Mouse (Mus musculus): ENCODE results near the gene Ralb. TPM values are rescaled to one million over a fixed set of nuclear protein-coding genes. Genes with fewer than 3 reads are reported as not detected.

Gene Ralb
- polyA plus RNA-seq, 1 experiment from 2014 or later: 72.4 TPM

DNA sequence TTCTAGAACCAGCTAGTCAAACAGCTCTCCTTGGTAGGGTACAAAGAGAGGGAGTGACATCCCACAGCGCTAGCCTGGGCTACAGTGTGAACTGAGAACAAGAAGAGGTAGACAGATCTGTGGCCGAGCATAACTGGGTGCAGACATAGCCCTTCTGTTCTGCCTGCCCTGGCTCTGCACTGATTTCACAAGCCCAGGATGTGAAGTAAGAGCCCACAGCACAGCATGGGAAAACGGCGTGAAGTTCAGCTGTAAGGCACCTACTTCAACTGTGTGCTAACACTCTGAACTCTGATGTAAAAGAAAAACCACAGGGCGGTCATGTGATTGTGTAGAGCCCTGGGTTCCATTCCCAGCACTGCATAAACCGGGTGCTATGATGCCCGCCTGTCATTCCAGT is 29.9 kb downstream of the Ralb start:
- no peak for ATAC-seq
- H3K4me2 ChIP-seq (ENCODE audit: low read length): no peak overlapping the region
- H3K27ac ChIP-seq (ENCODE audit: low read depth, low read length): no peak overlapping the region
- no peak overlapping the region for H3K9ac ChIP-seq (ENCODE audit: low read depth, low read length)
- peaks cover 11% of the 10 kb centered on the region for H3K36me3 ChIP-seq (ENCODE audit: control insufficient read depth, insufficient read depth, low read length)
- H3K4me3 ChIP-seq (ENCODE audit: low read length): no peak overlapping the region
- 91% methylated on average over 7 of the region's 7 CpGs for WGBS
- no peaks in the 10 kb centered on the region for H3K9me3 ChIP-seq (ENCODE audit: control insufficient read depth, low read length)
- H3K27me3 ChIP-seq (replicated peaks; ENCODE audit: control insufficient read depth, insufficient read depth, low read length): no peaks in the 10 kb centered on the region
- H3K4me1 ChIP-seq (ENCODE audit: control insufficient read depth, insufficient read depth, low read depth, low read length): no peaks in the 10 kb centered on the region

DNA sequence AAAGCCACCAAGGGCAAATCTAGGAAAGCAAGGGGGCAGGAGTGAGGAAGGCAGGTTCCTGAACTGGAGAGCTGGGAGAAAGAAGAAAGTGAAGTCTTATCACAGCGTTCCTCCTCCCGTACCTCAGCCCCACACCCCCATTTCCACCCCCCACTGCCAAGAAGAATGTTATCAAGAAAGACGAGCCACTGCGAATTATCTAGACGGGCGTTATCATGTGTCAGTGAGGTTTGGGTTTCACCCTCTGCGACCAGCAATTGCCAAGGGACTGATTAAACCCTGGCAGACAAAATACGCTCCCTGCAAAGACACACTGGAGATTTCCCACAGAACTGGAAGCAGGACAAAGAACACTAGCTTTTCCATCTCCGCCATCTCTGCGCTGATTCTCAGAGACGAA is 31.9 kb downstream of the Ralb start:
- H3K27me3 ChIP-seq (replicated peaks; ENCODE audit: control insufficient read depth, insufficient read depth, low read length): no peaks in the 10 kb centered on the region
- H3K36me3 ChIP-seq (ENCODE audit: control insufficient read depth, insufficient read depth, low read length): peaks cover 11% of the 10 kb centered on the region
- no peak overlapping the region for H3K4me2 ChIP-seq (ENCODE audit: low read length)
- H3K9me3 ChIP-seq (ENCODE audit: control insufficient read depth, low read length): no peaks in the 10 kb centered on the region
- WGBS: 59% methylated on average over 11 of the region's 11 CpGs
- no peak overlapping the region for H3K4me3 ChIP-seq (ENCODE audit: low read length)
- no peak overlapping the region for H3K9ac ChIP-seq (ENCODE audit: low read depth, low read length)
- ATAC-seq: no peak
- no peak overlapping the region for H3K27ac ChIP-seq (ENCODE audit: low read depth, low read length)
- H3K4me1 ChIP-seq (ENCODE audit: control insufficient read depth, insufficient read depth, low read depth, low read length): no peaks in the 10 kb centered on the region

GRCm38 (mm10) chr1:119471793-119472396 is 32.7 kb downstream of the Ralb start:
- H3K9me3 ChIP-seq (ENCODE audit: control insufficient read depth, low read length): no peaks in the 10 kb centered on the region
- no peak overlapping the region for H3K27ac ChIP-seq (ENCODE audit: low read depth, low read length)
- 57% methylated on average over 14 of the region's 14 CpGs for WGBS
- H3K9ac ChIP-seq (ENCODE audit: low read depth, low read length): no peak overlapping the region
- no peak overlapping the region for H3K4me3 ChIP-seq (ENCODE audit: low read length)
- ATAC-seq: 0 out of 2 replicates have a peak, but pooled peaks have one; percentile 40
- H3K4me1 ChIP-seq (ENCODE audit: control insufficient read depth, insufficient read depth, low read depth, low read length): no peaks in the 10 kb centered on the region
- H3K27me3 ChIP-seq (replicated peaks; ENCODE audit: control insufficient read depth, insufficient read depth, low read length): no peaks in the 10 kb centered on the region
- H3K4me2 ChIP-seq (ENCODE audit: low read length): no peak overlapping the region
- peaks cover 11% of the 10 kb centered on the region; the same call in 1 of the 2 replicates for H3K36me3 ChIP-seq (ENCODE audit: control insufficient read depth, insufficient read depth, low read length)

DNA sequence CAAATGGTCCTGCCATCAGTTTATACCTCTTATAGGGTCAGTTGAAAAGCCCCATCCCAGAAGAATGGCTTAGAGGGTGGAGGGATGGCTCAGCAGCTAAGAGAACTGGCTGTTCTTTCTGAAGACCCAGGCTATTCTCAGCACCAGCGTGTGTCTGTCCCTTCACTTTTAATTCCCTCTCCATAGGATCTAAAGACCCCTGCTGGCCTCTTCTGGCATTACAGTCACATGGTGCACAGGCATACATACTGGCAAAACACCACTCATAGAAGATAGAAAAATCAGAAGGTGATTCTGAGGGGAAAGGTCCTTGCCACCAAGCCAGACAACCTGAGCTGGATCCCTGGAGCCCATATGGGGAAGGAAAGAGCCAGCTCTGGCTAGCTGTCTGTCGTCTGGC is 41.2 kb downstream of the Ralb start:
- WGBS: 52% methylated on average over 2 of the region's 2 CpGs
- no peak overlapping the region for H3K27ac ChIP-seq (ENCODE audit: low read depth, low read length)
- ATAC-seq: no peak
- no peaks in the 10 kb centered on the region for H3K36me3 ChIP-seq (ENCODE audit: control insufficient read depth, insufficient read depth, low read length)
- H3K4me1 ChIP-seq (ENCODE audit: control insufficient read depth, insufficient read depth, low read depth, low read length): no peaks in the 10 kb centered on the region
- no peaks in the 10 kb centered on the region for H3K9me3 ChIP-seq (ENCODE audit: control insufficient read depth, low read length)
- no peak overlapping the region for H3K4me3 ChIP-seq (ENCODE audit: low read length)
- H3K4me2 ChIP-seq (ENCODE audit: low read length): no peak overlapping the region
- H3K9ac ChIP-seq (ENCODE audit: low read depth, low read length): no peak overlapping the region
- H3K27me3 ChIP-seq (replicated peaks; ENCODE audit: control insufficient read depth, insufficient read depth, low read length): no peaks in the 10 kb centered on the region

- Histone ChIP-seq H3K27ac (ENCODE audit: low read depth, low read length) (no peak overlapping the region), H3K4me1 (ENCODE audit: control insufficient read depth, insufficient read depth, low read depth, low read length) (peaks cover 8% of the 10 kb centered on the region), H3K27me3 (replicated peaks; ENCODE audit: control insufficient read depth, insufficient read depth, low read length) (no peaks in the 10 kb centered on the region), H3K36me3 (ENCODE audit: control insufficient read depth, insufficient read depth, low read length) (no peaks in the 10 kb centered on the region), H3K9ac (ENCODE audit: low read depth, low read length) (no peak overlapping the region), H3K4me2 (ENCODE audit: low read length) (no peak overlapping the region), H3K4me3 (ENCODE audit: low read length) (no peak overlapping the region), H3K9me3 (ENCODE audit: control insufficient read depth, low read length) (no peaks in the 10 kb centered on the region)
- no peak for ATAC-seq
- 62% methylated on average over 2 of the region's 2 CpGs for WGBS
Measured at GRCm38 (mm10) chr1:119460062-119460461, 44.5 kb downstream of the Ralb start.

DNA sequence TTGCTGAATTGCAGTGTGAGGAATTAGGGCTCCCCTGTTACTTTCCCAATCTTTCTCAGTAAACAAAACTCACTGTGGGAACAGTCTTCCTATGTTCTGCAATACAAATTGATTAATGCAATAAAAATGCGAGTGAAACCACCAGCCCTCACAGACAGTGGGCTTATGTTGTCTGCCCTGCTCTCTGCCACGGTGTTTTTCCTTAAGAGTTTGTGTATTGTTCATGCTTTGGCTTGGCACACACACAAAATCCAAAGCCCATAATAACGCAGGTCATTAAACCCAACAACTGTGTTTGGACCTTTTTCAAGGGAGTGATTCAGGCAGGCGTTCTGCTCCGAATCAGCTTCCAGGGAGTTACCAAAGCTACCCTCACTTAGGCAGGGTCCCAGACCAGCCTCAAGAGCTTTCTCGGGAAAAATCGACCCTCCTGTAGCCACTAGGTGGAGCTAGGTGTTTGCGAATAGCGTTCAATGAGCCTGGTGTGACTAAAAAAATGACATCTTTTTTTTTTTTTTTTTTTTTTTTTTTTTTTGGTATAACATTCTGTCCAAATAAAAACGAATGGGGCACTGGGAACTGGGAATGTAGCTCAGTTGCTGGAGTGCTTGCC is 46.5 kb downstream of the Ralb start:
- 9% methylated on average over 10 of the region's 10 CpGs for WGBS
- Histone ChIP-seq H3K4me1 (ENCODE audit: control insufficient read depth, insufficient read depth, low read depth, low read length) (peaks cover 8% of the 10 kb centered on the region), H3K9ac (ENCODE audit: low read depth, low read length) (no peak overlapping the region), H3K36me3 (ENCODE audit: control insufficient read depth, insufficient read depth, low read length) (no peaks in the 10 kb centered on the region), H3K9me3 (ENCODE audit: control insufficient read depth, low read length) (no peaks in the 10 kb centered on the region), H3K4me2 (ENCODE audit: low read length) (no peak overlapping the region; the same call in 1 of the 2 replicates), H3K27ac (ENCODE audit: low read depth, low read length) (no peak overlapping the region), H3K27me3 (replicated peaks; ENCODE audit: control insufficient read depth, insufficient read depth, low read length) (peaks cover 3% of the 10 kb centered on the region; the same call in 1 of the 2 replicates), H3K4me3 (ENCODE audit: low read length) (no peak overlapping the region)
- ATAC-seq: peak; percentile 55

- peak overlapping the region; percentile 19; the same call in 1 of the 2 replicates for H3K9ac ChIP-seq (ENCODE audit: low read depth, low read length)
- WGBS: 48% methylated on average over 5 of the region's 5 CpGs
- ATAC-seq: peak; percentile 55
- H3K4me2 ChIP-seq (ENCODE audit: low read length): peak overlapping the region; percentile 33; the same call in 1 of the 2 replicates
- no peak overlapping the region for H3K4me3 ChIP-seq (ENCODE audit: low read length)
- H3K4me1 ChIP-seq (ENCODE audit: control insufficient read depth, insufficient read depth, low read depth, low read length): peaks cover 8% of the 10 kb centered on the region
- H3K27ac ChIP-seq (ENCODE audit: low read depth, low read length): no peak overlapping the region
- H3K9me3 ChIP-seq (ENCODE audit: control insufficient read depth, low read length): no peaks in the 10 kb centered on the region
- H3K27me3 ChIP-seq (replicated peaks; ENCODE audit: control insufficient read depth, insufficient read depth, low read length): peaks cover 3% of the 10 kb centered on the region; the same call in 1 of the 2 replicates
- H3K36me3 ChIP-seq (ENCODE audit: control insufficient read depth, insufficient read depth, low read length): no peaks in the 10 kb centered on the region
Measured at GRCm38 (mm10) chr1:119457528-119457855, 47.1 kb downstream of the Ralb start.

DNA sequence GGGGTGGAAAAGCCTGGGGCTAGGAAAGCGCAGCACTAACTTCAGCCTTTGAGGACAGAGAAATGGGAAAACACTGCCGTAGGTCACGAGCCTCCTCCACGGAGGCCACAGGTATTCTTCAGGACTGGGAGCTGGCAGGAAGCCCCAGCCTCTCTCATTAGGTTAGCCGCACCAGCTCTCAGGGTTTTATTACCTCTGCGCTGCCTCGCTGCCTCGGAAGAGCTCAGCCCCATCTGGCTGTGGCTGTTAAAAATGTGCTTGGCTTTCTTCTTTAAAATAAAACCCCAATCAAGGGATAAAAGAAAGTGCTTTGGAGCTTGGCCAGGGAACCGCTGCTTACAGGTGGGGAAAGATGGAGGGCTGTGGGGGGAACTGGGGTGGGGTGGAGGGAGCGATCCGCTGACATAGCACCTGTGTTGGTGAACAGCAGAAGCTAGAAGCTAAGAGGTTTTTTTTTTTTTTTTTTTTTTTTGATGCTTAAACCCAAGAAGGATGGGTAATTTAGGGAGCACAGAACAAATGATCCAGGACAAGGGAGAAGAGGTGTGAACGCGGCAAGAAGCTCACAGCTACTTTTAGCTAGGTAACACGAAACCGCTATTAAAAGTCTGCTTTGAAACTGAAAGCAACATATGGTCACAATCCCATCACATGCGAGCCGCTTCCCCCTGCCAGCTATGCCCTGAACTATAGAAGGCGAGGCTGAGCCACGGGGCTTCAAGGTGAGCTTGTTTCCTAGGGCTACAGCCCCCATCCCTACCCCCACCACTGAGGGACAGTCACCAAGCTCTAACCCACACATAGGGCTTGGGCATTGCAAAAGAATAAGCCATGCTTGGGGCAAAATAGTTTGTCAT is 47.7 kb downstream of the Ralb start:
- peak overlapping the region; percentile 19; the same call in 1 of the 2 replicates for H3K9ac ChIP-seq (ENCODE audit: low read depth, low read length)
- no peak overlapping the region for H3K27ac ChIP-seq (ENCODE audit: low read depth, low read length)
- 44% methylated on average over 19 of the region's 19 CpGs for WGBS

GRCm38 (mm10) chr1:119453731-119454130 is 50.9 kb downstream of the Ralb start:
- no peaks in the 10 kb centered on the region for H3K9me3 ChIP-seq (ENCODE audit: control insufficient read depth, low read length)
- ATAC-seq: 0 out of 2 replicates have a peak, but pooled peaks have one; percentile 21
- no peak overlapping the region for H3K4me3 ChIP-seq (ENCODE audit: low read length)
- H3K4me2 ChIP-seq (ENCODE audit: low read length): no peak overlapping the region
- no peaks in the 10 kb centered on the region for H3K36me3 ChIP-seq (ENCODE audit: control insufficient read depth, insufficient read depth, low read length)
- peaks cover 3% of the 10 kb centered on the region; the same call in 1 of the 2 replicates for H3K27me3 ChIP-seq (replicated peaks; ENCODE audit: control insufficient read depth, insufficient read depth, low read length)
- WGBS: 52% methylated on average over 4 of the region's 4 CpGs
- no peak overlapping the region for H3K9ac ChIP-seq (ENCODE audit: low read depth, low read length)
- peaks cover 8% of the 10 kb centered on the region for H3K4me1 ChIP-seq (ENCODE audit: control insufficient read depth, insufficient read depth, low read depth, low read length)
- no peak overlapping the region for H3K27ac ChIP-seq (ENCODE audit: low read depth, low read length)

More for the DNA sequence above, 47.7 kb downstream of the Ralb start:
- no peaks in the 10 kb centered on the region for H3K36me3 ChIP-seq (ENCODE audit: control insufficient read depth, insufficient read depth, low read length)
- no peak overlapping the region for H3K4me3 ChIP-seq (ENCODE audit: low read length)
- no peaks in the 10 kb centered on the region for H3K9me3 ChIP-seq (ENCODE audit: control insufficient read depth, low read length)
- H3K27me3 ChIP-seq (replicated peaks; ENCODE audit: control insufficient read depth, insufficient read depth, low read length): peaks cover 3% of the 10 kb centered on the region; the same call in 1 of the 2 replicates
- ATAC-seq: peak; percentile 35
- H3K4me2 ChIP-seq (ENCODE audit: low read length): peak overlapping the region; percentile 33
- peaks cover 8% of the 10 kb centered on the region for H3K4me1 ChIP-seq (ENCODE audit: control insufficient read depth, insufficient read depth, low read depth, low read length)
